Mouse (Mus musculus): ENCODE results near the gene Tmem53. TPM values are rescaled to one million over a fixed set of nuclear protein-coding genes. Genes with fewer than 3 reads are reported as not detected.

Gene Tmem53
- polyA plus RNA-seq, 1 experiment: not detected

DNA sequence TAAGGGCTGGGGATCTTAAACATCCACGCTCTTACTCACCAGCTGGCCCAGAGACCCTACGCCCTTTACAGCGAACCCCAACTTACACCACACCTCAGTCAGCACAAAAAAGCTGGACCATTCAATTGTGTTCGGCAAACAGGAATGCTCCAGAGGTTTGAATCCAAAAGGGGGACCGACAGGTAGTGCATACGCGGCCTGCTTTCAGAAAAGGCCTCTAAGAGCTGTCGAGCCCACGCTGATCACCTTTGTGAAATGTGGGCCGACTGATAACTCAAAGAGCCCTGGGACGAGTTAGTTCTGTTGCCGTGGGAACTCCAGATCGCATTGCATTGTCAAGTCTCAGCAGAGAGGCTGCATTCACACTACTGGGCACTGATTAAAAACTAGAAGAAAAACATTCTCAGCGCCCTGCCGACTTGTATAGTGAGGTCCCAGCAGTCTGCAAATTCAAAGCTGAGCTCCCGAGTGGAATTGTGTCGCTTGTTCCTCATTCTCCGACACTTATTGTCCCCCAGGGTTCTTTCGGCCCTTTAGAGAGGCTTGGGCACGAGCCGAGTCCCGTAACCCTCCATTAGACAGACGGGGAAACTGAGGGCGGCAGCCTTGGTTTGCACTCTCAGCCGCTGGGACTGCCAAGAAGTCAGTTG, 36.7 kb downstream of the Tmem53 start:
- Histone ChIP-seq H3K4me1 (ENCODE audit: control insufficient read depth, insufficient read depth, low read length) (peaks cover 7% of the 10 kb centered on the region), H3K27ac (ENCODE audit: insufficient read depth, low read depth, low read length) (0 out of 2 replicates have a peak overlapping the region, but pooled peaks have one; percentile 26), H3K4me3 (ENCODE audit: insufficient read depth, low read depth, low read length) (peak overlapping the region; percentile 73)
- TF ChIP-seq POLR2A (IDR thresholded peaks at IDR 0.05; ENCODE audit: insufficient read depth, low read depth, low read length) (no peak), CTCF (IDR thresholded peaks at IDR 0.05; ENCODE audit: insufficient read depth, low read depth, low read length) (no peak)
- WGBS: 14% methylated on average over 25 of the region's 25 CpGs

DNA sequence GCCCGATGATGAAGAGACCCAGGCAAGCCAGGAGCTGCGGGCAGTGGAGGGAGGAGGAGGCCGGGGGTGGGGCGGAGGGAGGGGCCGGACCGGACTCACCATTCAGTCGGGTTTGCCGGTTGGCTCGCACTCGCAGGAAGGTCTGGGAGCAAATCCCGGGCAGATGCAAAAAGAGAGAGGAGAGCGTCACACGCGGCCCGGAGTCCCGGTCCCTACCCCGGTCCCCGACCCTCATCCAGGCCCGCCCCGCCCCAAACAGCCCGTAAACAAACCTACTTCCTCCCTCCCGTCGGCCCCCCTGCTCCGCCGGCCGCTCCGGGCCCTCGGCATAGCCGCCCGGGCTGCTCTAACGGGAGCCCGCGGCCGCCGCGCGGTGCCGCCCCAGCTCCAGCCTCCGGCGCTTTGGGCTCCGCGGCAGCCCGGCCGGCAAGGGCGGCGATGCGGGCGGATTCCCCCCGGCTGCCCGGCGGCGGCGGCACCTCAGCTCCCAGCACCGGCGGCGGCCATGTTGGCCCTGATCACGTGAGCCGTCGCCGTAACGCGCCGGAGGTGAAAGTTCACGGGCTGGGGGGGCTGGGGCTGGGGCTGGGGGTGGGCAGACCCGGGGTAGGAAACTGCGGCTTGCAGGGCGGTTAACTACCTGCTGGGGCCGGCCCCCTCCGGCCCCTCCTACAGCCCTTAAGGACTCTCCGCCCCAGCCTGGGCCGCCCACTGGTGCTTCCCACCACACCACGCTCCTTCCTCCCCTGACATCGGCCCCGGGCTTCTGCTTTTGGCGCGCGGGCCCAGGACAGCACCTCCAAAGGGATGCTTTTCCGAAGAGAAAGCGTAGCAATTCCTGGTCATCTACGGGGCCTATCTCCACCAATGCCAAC, 37.4 kb downstream of the Tmem53 start:
- Histone ChIP-seq H3K27ac (ENCODE audit: insufficient read depth, low read depth, low read length) (peak overlapping the region; percentile 39; the same call in 1 of the 2 replicates), H3K4me1 (ENCODE audit: control insufficient read depth, insufficient read depth, low read length) (peaks cover 5% of the 10 kb centered on the region), H3K4me3 (ENCODE audit: insufficient read depth, low read depth, low read length) (peak overlapping the region; percentile 73)
- under 1% methylated on average over 80 of the region's 80 CpGs for WGBS
- TF ChIP-seq CTCF (IDR thresholded peaks at IDR 0.05; ENCODE audit: insufficient read depth, low read depth, low read length) (no peak), POLR2A (IDR thresholded peaks at IDR 0.05; ENCODE audit: insufficient read depth, low read depth, low read length) (peak; percentile 70)

DNA sequence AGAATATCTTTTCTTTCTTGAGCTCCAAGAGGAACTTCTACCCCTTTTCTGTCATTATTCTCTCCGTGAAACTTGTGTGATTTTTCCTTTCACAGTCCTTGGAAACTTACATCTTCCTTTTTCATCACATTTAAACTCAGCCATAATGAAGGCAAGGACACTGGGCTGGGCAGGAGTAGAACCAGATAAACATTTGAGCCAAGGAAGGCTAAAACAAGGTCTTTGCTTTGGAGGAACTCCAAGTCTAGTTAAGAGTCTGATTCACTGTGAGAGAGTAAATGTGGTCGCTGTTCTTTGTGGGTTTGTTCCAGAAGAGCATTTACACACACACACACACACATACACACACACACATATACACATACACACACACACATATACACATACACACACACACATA, 39.9 kb downstream of the Tmem53 start:
- peaks cover 3% of the 10 kb centered on the region for H3K4me1 ChIP-seq (ENCODE audit: control insufficient read depth, insufficient read depth, low read length)
- no peak overlapping the region for H3K4me3 ChIP-seq (ENCODE audit: insufficient read depth, low read depth, low read length)
- H3K27ac ChIP-seq (ENCODE audit: insufficient read depth, low read depth, low read length): no peak overlapping the region
- 77% methylated on average over 2 of the region's 2 CpGs for WGBS
- no peak for TF ChIP-seq POLR2A (IDR thresholded peaks at IDR 0.05; ENCODE audit: insufficient read depth, low read depth, low read length)
- TF ChIP-seq CTCF (IDR thresholded peaks at IDR 0.05; ENCODE audit: insufficient read depth, low read depth, low read length): no peak

DNA sequence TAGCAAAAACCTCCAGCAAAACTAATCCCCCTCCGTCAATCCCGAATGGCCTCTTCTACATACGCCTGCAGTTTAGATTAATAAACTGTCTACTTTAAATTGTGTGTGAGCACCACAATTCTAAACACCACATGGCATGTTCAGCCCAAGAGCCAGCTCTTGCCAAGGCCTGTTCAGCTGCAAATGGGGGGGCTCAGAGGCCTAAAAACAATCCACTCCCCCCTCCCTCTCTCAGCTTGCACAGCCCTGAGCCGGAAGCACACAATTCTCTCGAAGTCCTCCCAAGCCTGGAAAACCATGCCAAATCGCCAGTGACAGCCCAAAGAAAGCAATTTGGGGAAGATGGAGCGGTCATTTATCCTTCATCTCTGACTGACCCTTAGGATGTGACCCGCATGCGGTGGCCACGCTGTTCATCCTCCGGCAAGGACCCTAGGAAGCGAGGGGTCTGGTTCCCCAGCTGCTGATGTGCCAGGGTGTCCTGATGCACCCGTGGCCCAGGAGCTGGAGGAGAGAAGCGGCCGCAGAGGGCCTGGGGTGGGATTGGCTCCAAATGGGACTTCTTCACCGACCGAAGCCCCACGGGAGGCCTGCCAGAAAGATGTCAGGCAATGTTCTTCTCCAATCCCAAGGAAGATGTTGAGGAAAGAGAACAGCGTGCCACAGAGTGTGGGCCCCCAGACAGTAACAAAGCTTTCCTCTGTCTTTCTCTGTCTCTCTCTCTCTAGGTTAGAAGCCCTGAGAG, 45.3 kb downstream of the Tmem53 start:
- WGBS: 81% methylated on average over 19 of the region's 19 CpGs
- peaks cover 3% of the 10 kb centered on the region; the same call in 1 of the 2 replicates for H3K4me1 ChIP-seq (ENCODE audit: control insufficient read depth, insufficient read depth, low read length)
- no peak for TF ChIP-seq CTCF (IDR thresholded peaks at IDR 0.05; ENCODE audit: insufficient read depth, low read depth, low read length)
- TF ChIP-seq POLR2A (IDR thresholded peaks at IDR 0.05; ENCODE audit: insufficient read depth, low read depth, low read length): no peak
- no peak overlapping the region for H3K4me3 ChIP-seq (ENCODE audit: insufficient read depth, low read depth, low read length)
- H3K27ac ChIP-seq (ENCODE audit: insufficient read depth, low read depth, low read length): no peak overlapping the region

DNA sequence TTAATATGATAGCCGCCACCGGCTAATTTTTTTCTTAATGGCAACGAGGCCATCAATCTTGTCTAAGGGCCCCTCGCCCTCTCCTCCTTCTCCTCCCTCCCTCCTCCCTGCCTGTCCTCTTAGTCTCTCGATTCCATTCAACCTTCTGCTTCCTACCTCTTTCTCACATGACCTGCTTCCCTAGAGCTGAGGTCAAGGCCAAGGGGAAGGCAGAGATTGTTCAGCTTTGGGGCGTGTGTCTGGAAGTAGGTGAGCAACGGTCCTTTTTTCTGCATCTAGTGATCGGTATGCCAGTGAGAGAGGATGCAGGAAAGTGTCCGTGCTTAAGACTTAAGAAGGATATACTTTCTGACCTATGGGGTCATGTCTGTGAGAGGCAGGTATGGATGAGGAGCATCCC, 46.1 kb downstream of the Tmem53 start:
- WGBS: 90% methylated on average over 9 of the region's 9 CpGs
- Histone ChIP-seq H3K4me3 (ENCODE audit: insufficient read depth, low read depth, low read length) (no peak overlapping the region), H3K27ac (ENCODE audit: insufficient read depth, low read depth, low read length) (no peak overlapping the region), H3K4me1 (ENCODE audit: control insufficient read depth, insufficient read depth, low read length) (peaks cover 7% of the 10 kb centered on the region; the same call in 1 of the 2 replicates)
- TF ChIP-seq CTCF (IDR thresholded peaks at IDR 0.05; ENCODE audit: insufficient read depth, low read depth, low read length): no peak
- TF ChIP-seq POLR2A (IDR thresholded peaks at IDR 0.05; ENCODE audit: insufficient read depth, low read depth, low read length): no peak

DNA sequence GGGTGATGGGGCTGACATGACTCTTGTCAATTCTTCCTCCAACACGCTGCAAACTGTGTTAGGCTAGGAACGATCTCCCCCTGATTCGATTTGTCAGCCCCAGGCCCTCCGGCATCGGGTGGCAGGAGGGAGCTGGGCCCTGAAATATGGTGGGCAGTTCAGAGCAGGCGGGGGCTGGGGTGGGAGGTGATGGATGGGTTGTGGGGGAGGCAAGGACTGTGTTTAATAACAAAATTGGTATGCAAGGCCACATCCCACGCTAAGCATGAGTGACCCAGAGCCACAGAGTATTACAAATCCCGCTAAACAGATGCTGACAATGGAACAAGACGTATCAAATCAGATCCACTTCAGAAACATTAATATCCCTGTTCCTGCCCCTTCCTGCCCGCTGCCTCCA, 48.2 kb downstream of the Tmem53 start:
- no peak overlapping the region for H3K4me3 ChIP-seq (ENCODE audit: insufficient read depth, low read depth, low read length)
- H3K4me1 ChIP-seq (ENCODE audit: control insufficient read depth, insufficient read depth, low read length): peaks cover 15% of the 10 kb centered on the region
- H3K27ac ChIP-seq (ENCODE audit: insufficient read depth, low read depth, low read length): no peak overlapping the region
- TF ChIP-seq CTCF (IDR thresholded peaks at IDR 0.05; ENCODE audit: insufficient read depth, low read depth, low read length) (no peak), POLR2A (IDR thresholded peaks at IDR 0.05; ENCODE audit: insufficient read depth, low read depth, low read length) (no peak)
- 82% methylated on average over 10 of the region's 10 CpGs for WGBS

DNA sequence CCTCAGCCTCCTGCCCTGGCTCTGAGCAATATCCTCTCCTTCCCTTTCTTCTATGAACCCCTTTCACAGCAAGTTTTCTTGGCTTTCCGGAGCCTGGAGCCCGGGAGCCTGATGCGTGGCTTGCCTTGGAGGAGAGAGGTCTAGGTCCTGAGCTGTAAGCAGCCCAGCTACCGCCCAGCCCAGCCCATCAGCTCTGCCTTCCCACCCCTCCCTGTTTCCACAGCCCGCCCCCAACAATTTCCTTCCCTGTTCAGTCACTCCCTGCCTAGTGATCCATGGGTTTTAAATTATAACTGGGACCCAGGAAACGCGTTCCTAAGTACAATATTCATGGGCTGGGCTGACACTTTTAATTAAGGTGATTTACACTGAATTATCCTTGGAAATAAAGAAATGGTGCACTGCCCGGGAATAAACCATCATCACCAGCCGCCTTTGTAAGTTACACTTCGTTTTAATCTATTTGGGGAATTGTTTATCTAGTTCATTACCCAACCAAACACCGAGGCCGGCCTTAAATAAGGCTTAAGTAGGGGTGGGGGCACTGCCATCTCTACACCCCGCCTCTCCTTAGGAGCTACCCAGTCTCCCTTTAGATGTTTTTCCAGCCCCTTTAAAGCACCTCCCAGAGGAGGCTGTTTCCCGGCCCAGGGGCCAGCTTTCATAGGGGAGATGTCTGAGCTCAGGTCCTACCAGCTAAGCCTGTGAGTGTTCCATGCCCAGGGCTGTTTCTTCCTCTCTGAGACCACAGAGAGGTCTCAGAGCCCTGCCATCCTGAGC, 50.5 kb downstream of the Tmem53 start:
- Histone ChIP-seq H3K4me3 (ENCODE audit: insufficient read depth, low read depth, low read length) (no peak overlapping the region), H3K27ac (ENCODE audit: insufficient read depth, low read depth, low read length) (no peak overlapping the region), H3K4me1 (ENCODE audit: control insufficient read depth, insufficient read depth, low read length) (peaks cover 15% of the 10 kb centered on the region)
- 27% methylated on average over 14 of the region's 14 CpGs for WGBS
- TF ChIP-seq CTCF (IDR thresholded peaks at IDR 0.05; ENCODE audit: insufficient read depth, low read depth, low read length) (no peak), POLR2A (IDR thresholded peaks at IDR 0.05; ENCODE audit: insufficient read depth, low read depth, low read length) (no peak)

DNA sequence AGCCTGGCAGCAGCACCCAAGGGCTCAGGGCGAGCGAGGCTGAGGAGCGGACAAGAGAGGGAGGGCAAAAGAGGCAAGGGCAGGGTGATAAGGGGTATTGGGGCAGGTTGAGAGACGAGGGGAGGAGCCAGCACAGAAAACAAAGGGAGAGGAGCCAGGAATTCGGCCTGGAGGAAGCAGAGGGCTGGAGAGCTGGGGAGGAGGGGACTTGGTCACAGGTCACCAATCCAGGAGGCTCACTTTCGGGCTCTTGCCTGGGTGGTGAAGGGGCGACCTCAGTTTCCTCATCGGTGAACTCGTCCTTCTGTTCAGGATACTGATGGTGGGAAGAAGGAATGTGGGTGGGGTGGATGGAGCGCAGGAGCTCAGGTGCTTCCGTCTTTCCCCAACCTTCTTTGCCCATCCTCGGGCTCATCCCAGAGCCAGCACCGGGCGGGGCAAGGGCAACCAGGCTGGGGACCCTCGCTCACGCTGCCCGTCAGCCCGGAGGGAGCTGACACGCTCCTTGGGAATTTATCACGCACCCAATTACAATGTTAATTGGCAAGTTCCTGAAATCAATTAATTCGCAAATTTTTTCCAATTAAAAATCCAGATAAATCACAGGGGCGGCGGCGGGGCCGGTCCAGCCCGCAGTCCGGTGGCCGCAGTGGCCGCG, 52.0 kb downstream of the Tmem53 start:
- peaks cover 15% of the 10 kb centered on the region for H3K4me1 ChIP-seq (ENCODE audit: control insufficient read depth, insufficient read depth, low read length)
- 18% methylated on average over 30 of the region's 30 CpGs for WGBS
- TF ChIP-seq CTCF (IDR thresholded peaks at IDR 0.05; ENCODE audit: insufficient read depth, low read depth, low read length) (no peak), POLR2A (IDR thresholded peaks at IDR 0.05; ENCODE audit: insufficient read depth, low read depth, low read length) (no peak)
- H3K4me3 ChIP-seq (ENCODE audit: insufficient read depth, low read depth, low read length): no peak overlapping the region
- H3K27ac ChIP-seq (ENCODE audit: insufficient read depth, low read depth, low read length): no peak overlapping the region

Measured in olfactory bulb, adult 2 months (tissue).